In the genomic region with DNA sequence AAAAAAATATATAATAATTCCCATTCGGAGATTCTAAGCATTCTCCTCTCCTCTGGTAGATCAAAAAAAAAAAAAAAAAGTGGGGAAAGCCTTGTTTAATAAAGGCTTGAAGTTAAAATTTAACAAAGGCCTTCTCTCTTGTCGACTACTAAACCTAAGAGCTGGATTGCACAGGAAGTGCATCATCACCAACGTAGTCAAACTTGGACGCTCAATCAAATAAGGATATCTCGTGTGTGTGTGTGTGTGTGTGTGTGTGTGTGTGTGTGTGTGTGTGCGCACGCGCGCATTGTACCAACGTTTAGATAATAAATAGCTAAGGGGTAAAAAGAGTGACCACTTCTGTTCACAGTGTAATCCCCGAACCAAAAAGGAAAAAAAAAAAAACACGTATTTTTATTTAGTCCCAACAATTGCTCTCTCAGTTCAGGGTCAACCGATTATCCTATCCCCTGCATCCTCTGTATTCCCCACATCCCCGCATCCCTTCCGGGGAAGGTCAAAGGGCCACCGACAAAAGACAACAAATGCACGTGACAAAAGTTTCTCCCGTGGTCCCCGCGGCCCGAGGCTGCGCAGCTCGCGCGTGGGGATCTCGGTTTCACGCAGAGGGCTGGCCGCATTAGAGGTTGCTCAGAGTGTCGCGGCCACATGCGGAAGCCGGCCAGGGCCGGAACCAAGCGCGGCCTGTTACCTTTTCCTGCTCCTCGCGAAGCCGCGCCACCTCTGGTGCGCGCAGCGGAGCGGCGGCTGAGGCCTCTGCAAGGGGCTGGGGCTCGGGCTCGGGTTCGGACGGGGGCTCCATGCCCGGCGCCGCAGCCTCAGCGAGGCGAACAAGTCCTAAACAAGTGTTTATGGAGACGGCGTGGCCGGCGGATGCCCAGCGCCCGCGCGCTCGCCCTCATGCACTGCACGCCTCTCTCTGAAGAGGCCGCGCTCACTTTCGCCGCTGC, we compare ENCODE assay signal across 8 mouse cellular contexts. TPM values are rescaled to one million over a fixed set of nuclear protein-coding genes. Genes with fewer than 3 reads are reported as not detected.
A peak's percentile ranks its signal among the peaks of the same experiment; 100 is the strongest.
DNase-seq lines count a peak whose midpoint lies in the region; ATAC-seq lines count a peak whose summit lies in the region.

No protein-coding gene starts in this region.

- H3K4me2 ChIP-seq in hindbrain, embryonic 13.5 days, result peak overlapping the region; percentile 73

- peak overlapping the region; percentile 92 for H3K27ac ChIP-seq in hindbrain, embryonic 13.5 days

- under 1% methylated on average over 66 of the region's 67 CpGs for WGBS in hindbrain, embryonic 13.5 days

- H3K4me3 ChIP-seq in hindbrain, embryonic 13.5 days, result peak overlapping the region; percentile 86

- peak; percentile 79 for DNase-seq in NIH3T3 (ENCODE audit: low read depth)
- peak; percentile 73 to 76 for DNase-seq in cerebellum, postnatal 10 days
- peak; percentile 46 to 51 for DNase-seq in frontal cortex, postnatal 14 days (ENCODE audit: low spot score in 2 of 2)
- peak; percentile 41 to 61 for DNase-seq in layer of hippocampus, postnatal 25 days (ENCODE audit: extremely low spot score in 1 of 2, low spot score in 1 of 2)
- peak; percentile 62 for DNase-seq in lung, postnatal 14 days
- peak; percentile 69 for DNase-seq in ovary, postnatal 36 days (ENCODE audit: low spot score)
- DNase-seq in thymus, postnatal 14 days, result peak; percentile 75

- no peaks in the 10 kb centered on the region for H3K36me3 ChIP-seq in hindbrain, embryonic 13.5 days

- H3K4me1 ChIP-seq in hindbrain, embryonic 13.5 days (replicated peaks), result peaks cover 18% of the 10 kb centered on the region; the same call in 1 of the 2 replicates

- no peaks in the 10 kb centered on the region for H3K9me3 ChIP-seq in hindbrain, embryonic 13.5 days

- H3K9ac ChIP-seq in hindbrain, embryonic 13.5 days, result peak overlapping the region; percentile 89

- 0 out of 2 replicates have a peak, but pooled peaks cover 5% of the 10 kb centered on the region for H3K27me3 ChIP-seq in hindbrain, embryonic 13.5 days

- peak; percentile 85 for ATAC-seq in hindbrain, embryonic 13.5 days (ENCODE audit: low FRiP score)

RNA-seq across cellular contexts. Expression of a gene that starts 4.7 kb away (rescaled TPM):
- polyA plus RNA-seq in hindbrain, embryonic 13.5 days (2015; fragmentation: Nextera tagmentation; extraction: Ambion mirVana), result 35.7 and 36.1 TPM in 2 replicates
- 10 to 100 TPM; 38.2 to 42.4 TPM for total RNA-seq in layer of hippocampus, postnatal 25 days (2021)

Comparison
In these comparisons a context has a peak if more than half of its experiments do, and no peak if none do; other contexts are left out.
1. Peak in every context shown above with its lines: DNase-seq, ATAC-seq, H3K4me3 ChIP-seq and H3K27ac ChIP-seq.